Mouse (Mus musculus) CH12.LX (cell line): ENCODE results near the gene Sae1. TPM values are rescaled to one million over a fixed set of nuclear protein-coding genes. Genes with fewer than 3 reads are reported as not detected.

Source experiments
- DNase-seq: peaks from one replicate; pipeline ENCODE4 v3.0.0-alpha.2; 2013; ENCODE audit errors: extremely low read depth
- H3K27ac ChIP-seq: 2 replicates; pipeline ENCODE4 v1.5.1; 2012; ENCODE audit warnings: low read depth, mild to moderate bottlenecking, control low read depth, moderate library complexity; ENCODE audit not compliant: insufficient read depth
- H3K27me3 ChIP-seq: replicated peaks from 2 replicates; pipeline ENCODE3; 2012; ENCODE audit warnings: inconsistent platforms
- H3K36me3 ChIP-seq, 2 experiments: replicated peaks in 1 of 2; 2 replicates each; pipeline versions ENCODE3 to v1.6.1; 2012; ENCODE audit warnings: inconsistent platforms in 1 of 2, low read length in 1 of 2, mild to moderate bottlenecking in 1 of 2, mixed read lengths in 1 of 2, moderate library complexity in 1 of 2; ENCODE audit not compliant: control insufficient read depth in 1 of 2, insufficient read depth in 1 of 2
- H3K4me1 ChIP-seq, 2 experiments: 2 replicates each; pipeline ENCODE4 v1.6.1; 2012; ENCODE audit warnings: inconsistent platforms in 1 of 2, moderate library complexity in 1 of 2; ENCODE audit not compliant: insufficient read depth in 2 of 2, control insufficient read depth in 1 of 2
- H3K4me2 ChIP-seq: 2 replicates; pipeline ENCODE4 v1.6.1; 2012; ENCODE audit warnings: low read depth, mild to moderate bottlenecking, control low read depth; ENCODE audit not compliant: poor library complexity, insufficient read depth, severe bottlenecking
- H3K4me3 ChIP-seq, 3 experiments: fragments of 150-350 bp in 1 of 3; sonication (generic) in 1 of 3; replicated peaks in 1 of 3; 2 replicates each; pipeline versions ENCODE3 to v1.5.1; 2011 to 2012; ENCODE audit warnings: low read depth in 2 of 3, low read length in 2 of 3, mild to moderate bottlenecking in 2 of 3, moderate library complexity in 2 of 3, control low read depth in 1 of 3, improper control_type of control experiment in 1 of 3, inconsistent platforms in 1 of 3, mixed read lengths in 1 of 3; ENCODE audit not compliant: poor library complexity in 1 of 3
- H3K79me2 ChIP-seq: replicated peaks from 2 replicates; pipeline ENCODE4 v1.6.1; 2012; ENCODE audit warnings: mild to moderate bottlenecking, moderate library complexity; ENCODE audit not compliant: control insufficient read depth, poor library complexity, insufficient read depth, severe bottlenecking; ENCODE audit errors: extremely low read depth
- H3K9ac ChIP-seq: 2 replicates; pipeline ENCODE4 v1.6.1; 2012; ENCODE audit warnings: low read depth, mild to moderate bottlenecking, control low read depth, moderate library complexity; ENCODE audit not compliant: insufficient read depth
- H3K9me3 ChIP-seq: replicated peaks from 2 replicates; pipeline ENCODE3; 2012; ENCODE audit warnings: low read length, inconsistent platforms, mixed read lengths
- CHD2 ChIP-seq: IDR thresholded peaks from 2 replicates; pipeline ENCODE4 v1.6.1; 2011; ENCODE audit warnings: low read length, improper control_type of control experiment
- CTCF ChIP-seq, 2 experiments: IDR thresholded peaks in 1 of 2; conservative IDR thresholded peaks in 1 of 2; 2 replicates each; pipeline ENCODE4 v1.5.1; 2011 to 2012; ENCODE audit warnings: low read depth in 2 of 2, low read length in 2 of 2, improper control_type of control experiment in 1 of 2, inconsistent platforms in 1 of 2, mild to moderate bottlenecking in 1 of 2, moderate library complexity in 1 of 2
- EP300 ChIP-seq: IDR thresholded peaks from 2 replicates; pipeline ENCODE4 v1.6.1; 2011; ENCODE audit warnings: low read length, improper control_type of control experiment
- GABPA ChIP-seq: IDR thresholded peaks from 2 replicates; pipeline ENCODE4 v1.6.1; 2012; ENCODE audit warnings: low read depth, low read length, improper control_type of control experiment, inconsistent platforms; ENCODE audit not compliant: insufficient replicate concordance
- HCFC1 ChIP-seq: IDR thresholded peaks from 2 replicates; pipeline ENCODE4 v1.6.1; 2012; ENCODE audit warnings: low read depth, mild to moderate bottlenecking, inconsistent platforms, low read length, improper control_type of control experiment
- JUND ChIP-seq: conservative IDR thresholded peaks from 2 replicates; pipeline ENCODE4 v1.6.1; 2011; ENCODE audit warnings: low read depth, low read length, improper control_type of control experiment
- KAT2A ChIP-seq: IDR thresholded peaks from 2 replicates; pipeline ENCODE4 v1.6.1; 2012; ENCODE audit warnings: low read length, improper control_type of control experiment, inconsistent platforms; ENCODE audit not compliant: insufficient replicate concordance
- MAFK ChIP-seq: IDR thresholded peaks from 2 replicates; pipeline ENCODE4 v1.6.1; 2011; ENCODE audit warnings: low read length, improper control_type of control experiment; ENCODE audit not compliant: insufficient replicate concordance
- MAX ChIP-seq: IDR thresholded peaks from 2 replicates; pipeline ENCODE4 v1.6.1; 2011; ENCODE audit warnings: low read length, improper control_type of control experiment
- MAZ ChIP-seq: IDR thresholded peaks from 2 replicates; pipeline ENCODE4 v1.6.1; 2012; ENCODE audit warnings: low read depth, mild to moderate bottlenecking, inconsistent platforms, low read length, improper control_type of control experiment, moderate library complexity
- MEF2A ChIP-seq: IDR thresholded peaks from 2 replicates; pipeline ENCODE4 v1.6.1; 2014; ENCODE audit warnings: low read depth, mild to moderate bottlenecking, inconsistent platforms, low read length, improper control_type of control experiment, borderline replicate concordance
- MXI1 ChIP-seq: IDR thresholded peaks from 2 replicates; pipeline ENCODE4 v1.6.1; 2011; ENCODE audit warnings: mild to moderate bottlenecking, low read depth, low read length, improper control_type of control experiment
- MYC ChIP-seq: IDR thresholded peaks from 2 replicates; pipeline ENCODE4 v1.6.1; 2011; ENCODE audit warnings: low read depth, mild to moderate bottlenecking, improper control_type of control experiment, low read length
- NRF1 ChIP-seq: IDR thresholded peaks from 2 replicates; pipeline ENCODE4 v1.6.1; 2014; ENCODE audit warnings: low read depth, mild to moderate bottlenecking, inconsistent platforms, low read length, improper control_type of control experiment, moderate library complexity
- PAX5 ChIP-seq: IDR thresholded peaks from 2 replicates; pipeline ENCODE4 v1.6.1; 2012; ENCODE audit warnings: low read length, inconsistent platforms, mixed read lengths
- POLR2AphosphoS2 ChIP-seq: IDR thresholded peaks from 2 replicates; pipeline ENCODE4 v1.6.1; 2011; ENCODE audit warnings: low read depth, low read length, improper control_type of control experiment
- RAD21 ChIP-seq: IDR thresholded peaks from 2 replicates; pipeline ENCODE4 v1.6.1; 2011; ENCODE audit warnings: low read depth, mild to moderate bottlenecking, low read length, improper control_type of control experiment, moderate library complexity
- RCOR1 ChIP-seq: conservative IDR thresholded peaks from 2 replicates; pipeline ENCODE4 v1.6.1; 2012; ENCODE audit warnings: low read depth, mild to moderate bottlenecking, inconsistent platforms, low read length, improper control_type of control experiment
- TCF12 ChIP-seq: IDR thresholded peaks from 2 replicates; pipeline ENCODE4 v1.6.1; 2014; ENCODE audit warnings: low read depth, mild to moderate bottlenecking, inconsistent platforms, low read length, improper control_type of control experiment
- UBTF ChIP-seq: IDR thresholded peaks from 2 replicates; pipeline ENCODE4 v1.6.1; 2012; ENCODE audit warnings: low read depth, mild to moderate bottlenecking, inconsistent platforms, low read length, improper control_type of control experiment, moderate library complexity
- USF2 ChIP-seq: conservative IDR thresholded peaks from 2 replicates; pipeline ENCODE4 v1.6.1; 2011; ENCODE audit warnings: low read depth, low read length, improper control_type of control experiment
- ZC3H11A ChIP-seq: IDR thresholded peaks from 2 replicates; pipeline ENCODE4 v1.6.1; 2012; ENCODE audit warnings: low read depth, mild to moderate bottlenecking, inconsistent platforms, low read length, improper control_type of control experiment
- ZKSCAN1 ChIP-seq: IDR thresholded peaks from 2 replicates; pipeline ENCODE4 v1.6.1; 2012; ENCODE audit warnings: low read depth, inconsistent platforms, low read length, improper control_type of control experiment, borderline replicate concordance
- ZMIZ1 ChIP-seq: IDR thresholded peaks from 2 replicates; pipeline ENCODE4 v1.6.1; 2012; ENCODE audit warnings: low read depth, mild to moderate bottlenecking, inconsistent platforms, low read length, improper control_type of control experiment
- dilution Hi-C: fragments of 300-500 bp; cut with MboI; formaldehyde crosslinking; loops from 2 replicates; pipeline ENCODE4 v1.14.3; 2020; ENCODE audit warnings: low sequenced_read_pairs; ENCODE audit not compliant: extremely low pct_unique_long_range_greater_than_20kb, extremely low pct_ligation_motif_present
- in situ Hi-C: fragments of 300-500 bp; cut with MboI; formaldehyde crosslinking; loops from 3 replicates; pipeline ENCODE4 v1.14.3; 2019; ENCODE audit warnings: low sequenced_read_pairs, low pct_ligation_motif_present, low pct_unique_long_range_greater_than_20kb, mixed read lengths
- polyA plus RNA-seq: library from polyadenylated mRNA; unstranded; fragments of >175 nt; gene quantifications from 2 replicates; pipeline ENCODE4 v1.2.1, GENCODE M21; 2012; ENCODE audit warnings: low read depth; ENCODE audit not compliant: insufficient read length
- total RNA-seq, 2 experiments: library from RNA; depleted of rRNA; stranded (reverse); fragments of 300-350 nt in 1 of 2; fragments of >200 nt in 1 of 2; gene quantifications; 2 replicates each; pipeline ENCODE4 v1.2.3; 2012 to 2014

Gene Sae1
- total and polyA plus RNA-seq, 3 experiments = 146 to 271 (median 160) TPM

DNA sequence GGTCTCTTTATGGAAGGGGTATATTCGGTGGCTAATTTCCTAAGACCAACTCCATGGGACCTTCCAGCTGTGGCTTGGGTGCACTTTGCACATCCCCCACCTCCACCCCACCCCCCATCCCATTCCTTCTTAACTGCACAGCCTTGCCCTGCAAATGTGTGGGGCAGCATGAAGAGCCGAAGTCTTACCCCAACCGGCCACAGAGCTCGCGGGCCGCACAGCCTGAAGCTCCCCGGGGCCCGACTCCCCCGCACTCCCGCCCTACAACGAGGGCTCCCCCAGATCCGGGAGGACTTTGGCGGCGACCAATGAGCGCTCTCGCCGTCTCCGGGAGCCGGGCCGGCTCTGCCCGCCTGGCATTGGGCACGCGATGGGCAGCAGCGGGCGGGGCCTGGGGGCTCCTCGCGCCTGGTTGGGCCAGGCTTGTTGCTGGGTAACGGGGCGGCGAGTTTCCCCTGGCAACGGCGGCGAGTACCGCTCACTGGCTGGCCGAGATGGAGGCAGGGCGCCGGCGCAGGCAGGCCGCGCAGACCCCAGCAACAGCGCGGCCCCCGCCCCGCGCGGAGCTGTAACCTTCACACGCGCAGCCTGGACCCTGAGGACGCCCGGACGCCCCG, 88.1 kb downstream of the Sae1 start:
- Histone ChIP-seq H3K79me2 (no peaks in the 10 kb centered on the region), H3K36me3 (no peaks in the 10 kb centered on the region), H3K4me3 (no peak overlapping the region), H3K4me2 (peak overlapping the region; percentile 3; the same call in 1 of the 2 replicates), H3K27me3 (no peaks in the 10 kb centered on the region), H3K27ac (no peak overlapping the region), H3K4me1 (peaks cover 16 to 31% of the 10 kb centered on the region in 2 experiments), H3K9me3 (no peaks in the 10 kb centered on the region), H3K9ac (no peak overlapping the region)
- no peak for DNase-seq
- dilution Hi-C loops (no loop called here), in situ Hi-C loops (no loop called here)
- TF ChIP-seq ZMIZ1 (no peak), HCFC1 (no peak), ZC3H11A (no peak), UBTF (no peak), MYC (no peak), POLR2AphosphoS2 (no peak), EP300 (no peak), TCF12 (no peak), RAD21 (no peak), ZKSCAN1 (no peak), MEF2A (no peak), JUND (no peak), MAX (no peak), PAX5 (no peak), RCOR1 (no peak), GABPA (no peak), KAT2A (no peak), MAFK (no peak), NRF1 (peak; percentile 71), CTCF (conservative IDR thresholded peaks at IDR 0.05 in 1 of 2, IDR thresholded peaks at IDR 0.05 in 1 of 2; ENCODE audit: low read depth in 2 of 2, low read length in 2 of 2) (no peak), MXI1 (peak; percentile 81), MAZ (no peak), CHD2 (0 out of 2 replicates have a peak, but pooled peaks have one; percentile 39), USF2 (no peak)
